Mouse (Mus musculus) adrenal gland, postnatal 25 days (tissue): ENCODE measurements around the gene Tial1. TPM values are rescaled to one million over a fixed set of nuclear protein-coding genes. Genes with fewer than 3 reads are reported as not detected.

Experiments
- DNase-seq: peaks from one replicate; pipeline ENCODE4 v3.0.0; 2021; ENCODE audit warnings: mixed read lengths
- long read RNA-seq: library from polyadenylated mRNA; stranded (forward); transcript quantifications from one replicate; pipeline ENCODE4 v2.0.0, GENCODE M21; 2021
- total RNA-seq: library from RNA; stranded (reverse); gene quantifications from 2 replicates; pipeline ENCODE4 v1.2.3, GENCODE M21; 2021

Tial1 gene
- 123 and 132 TPM in 2 replicates for total RNA-seq
- long read RNA-seq, full-length matches to known transcripts, result 12 of 22 reads
- long read RNA-seq, partial matches to known transcripts, result 6 of 22 reads
- long read RNA-seq, other reads (novel, unspliced or antisense), result 4 of 22 reads

DNA sequence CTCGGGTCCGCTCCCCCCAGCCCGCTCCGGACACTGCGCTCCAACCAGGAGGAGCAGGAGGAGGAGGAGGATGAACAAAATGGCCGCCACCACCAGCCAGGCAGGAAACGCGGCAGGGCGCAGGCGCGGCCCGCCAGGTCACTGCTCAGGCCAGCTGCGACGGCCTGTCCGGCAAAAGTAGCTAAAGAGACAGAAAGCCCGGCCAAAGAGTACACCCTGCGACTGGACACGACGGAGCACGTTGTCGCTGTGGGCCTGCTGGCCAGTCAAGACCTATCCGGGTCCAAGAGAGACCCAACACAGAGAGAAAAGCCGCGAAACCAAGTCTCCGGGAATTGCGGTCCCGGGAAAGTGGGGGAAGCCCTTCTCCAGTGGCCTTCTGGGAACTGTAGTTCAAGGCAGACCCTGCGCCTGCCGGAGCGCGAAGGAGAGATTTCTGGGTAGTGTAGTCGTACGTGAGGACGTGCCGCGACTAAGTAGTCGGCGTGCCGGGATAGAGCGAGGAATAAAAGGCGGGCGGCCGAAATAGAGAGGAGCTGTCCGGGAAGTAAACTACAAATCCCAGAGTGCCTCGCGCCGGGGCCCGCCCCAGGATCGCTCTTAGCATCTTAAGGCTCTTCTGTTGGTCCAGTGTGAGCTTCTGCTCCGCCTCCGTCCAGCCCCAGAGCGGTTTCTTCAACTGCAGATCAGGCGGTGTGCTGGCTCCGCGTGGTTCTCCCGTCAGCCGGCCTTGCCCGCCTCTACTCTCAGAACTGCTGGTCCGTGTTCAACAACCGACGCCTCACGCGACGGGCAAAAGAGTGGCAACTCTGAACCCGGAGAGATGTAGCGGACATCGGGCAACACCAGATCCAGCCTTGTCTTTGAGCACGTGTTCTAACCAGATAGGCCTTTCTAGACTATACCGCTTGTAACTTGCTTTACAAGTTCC, at the start of gene Tial1:
Gene Tial1 (minus strand): TSS at position 433 of the 931 bp plus-strand sequence.
- DNase-seq, result peak; percentile 95

DNA sequence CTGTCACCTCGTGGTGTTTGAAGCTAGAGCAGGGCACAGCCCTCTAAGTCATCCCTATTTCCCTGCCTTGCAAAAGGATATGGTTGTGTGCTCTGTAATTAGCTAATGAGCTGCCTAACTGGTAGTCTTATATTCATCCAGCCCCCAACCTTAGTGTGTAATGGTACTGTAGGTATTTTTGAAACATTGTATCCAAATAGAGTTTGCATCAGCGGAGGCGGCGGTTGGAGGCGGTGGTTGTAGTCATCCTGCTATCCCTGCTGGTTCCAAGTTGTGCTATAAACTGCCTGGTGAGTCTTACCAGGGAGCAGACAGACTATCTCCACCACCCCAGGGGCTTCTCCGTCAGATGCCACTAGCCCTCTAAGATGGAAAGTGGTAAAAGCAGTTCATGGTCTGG, 42.6 kb upstream of the Tial1 start:
- no peak for DNase-seq

DNA sequence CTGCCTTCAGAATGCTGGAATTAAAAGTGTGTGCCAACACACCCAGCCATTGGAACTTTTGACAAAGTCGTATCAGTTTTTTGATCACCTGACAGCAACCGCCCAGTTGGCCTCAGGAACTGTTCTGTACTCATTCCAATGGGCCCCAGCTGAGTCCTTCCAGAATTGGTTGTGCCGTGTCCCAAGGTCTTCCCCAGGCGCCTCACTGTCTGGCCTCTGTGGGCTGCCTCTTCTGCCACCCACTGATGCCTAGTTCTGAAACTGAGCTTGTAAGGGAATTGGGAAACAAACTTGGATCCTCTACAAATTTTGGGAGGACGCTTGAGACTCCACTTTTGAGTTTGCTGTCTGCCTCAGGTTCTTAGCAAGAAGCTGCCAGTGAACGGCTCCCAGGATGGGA, 38.3 kb upstream of the Tial1 start:
- DNase-seq, result peak; percentile 47

DNA sequence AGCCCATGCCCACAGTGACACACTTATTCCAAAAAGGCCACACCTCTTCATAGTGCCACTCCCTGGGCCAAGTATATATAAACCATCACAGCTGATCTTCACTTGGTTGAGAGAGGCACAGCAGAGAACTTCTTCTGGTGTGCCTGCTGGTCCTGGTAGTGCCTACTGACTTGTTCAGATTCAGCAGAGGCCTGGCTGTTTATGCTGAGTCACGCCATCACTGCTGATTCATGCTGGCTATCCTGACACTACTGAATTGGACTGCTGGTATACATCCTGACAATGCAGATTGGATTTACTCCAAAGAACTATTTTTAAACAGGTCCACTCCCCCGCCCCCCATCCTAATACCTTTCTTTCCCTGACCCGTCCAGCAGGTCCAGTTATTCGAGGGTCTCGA, 33.0 kb upstream of the Tial1 start:
- peak; percentile 8 for DNase-seq

DNA sequence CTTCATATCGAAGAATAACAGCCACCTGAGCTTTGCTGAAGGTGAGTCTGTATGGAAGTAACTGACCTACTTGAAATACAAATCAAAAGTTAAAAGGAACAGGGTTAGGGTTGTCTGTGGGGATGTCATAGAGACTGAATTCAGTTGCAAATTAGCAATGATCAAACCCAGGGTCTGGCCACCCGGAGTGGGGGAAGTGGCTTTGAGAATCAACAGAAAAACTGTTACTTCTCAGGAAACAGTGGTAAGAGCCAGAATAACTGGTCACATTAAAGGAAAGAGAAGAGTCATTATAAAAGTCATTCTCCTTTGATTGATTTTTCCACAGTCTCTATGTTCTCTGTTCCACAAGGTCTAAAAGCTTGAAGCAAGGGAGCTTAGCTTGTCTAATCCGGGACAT, 27.5 kb upstream of the Tial1 start:
- no peak for DNase-seq

DNA sequence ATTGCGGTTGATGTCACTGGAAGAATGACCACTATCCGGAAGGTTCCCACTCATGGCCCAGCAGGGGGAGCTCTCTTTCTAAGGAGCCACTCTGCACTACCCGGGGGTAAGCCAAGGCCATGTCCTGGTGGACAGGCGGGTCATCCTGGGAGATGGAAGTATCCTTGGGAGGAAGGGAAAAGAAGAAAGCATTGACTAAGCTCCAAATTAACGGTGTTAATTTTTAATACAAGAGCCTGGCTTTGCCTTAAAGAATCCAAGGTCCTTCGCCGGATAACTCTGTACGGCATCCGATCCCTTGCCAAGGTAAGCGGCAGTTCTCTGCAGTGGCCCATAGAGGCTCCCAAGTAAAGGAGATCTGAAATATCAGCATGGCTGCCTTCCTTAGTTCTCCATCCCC, 12.8 kb upstream of the Tial1 start:
- peak; percentile 83 for DNase-seq

DNA sequence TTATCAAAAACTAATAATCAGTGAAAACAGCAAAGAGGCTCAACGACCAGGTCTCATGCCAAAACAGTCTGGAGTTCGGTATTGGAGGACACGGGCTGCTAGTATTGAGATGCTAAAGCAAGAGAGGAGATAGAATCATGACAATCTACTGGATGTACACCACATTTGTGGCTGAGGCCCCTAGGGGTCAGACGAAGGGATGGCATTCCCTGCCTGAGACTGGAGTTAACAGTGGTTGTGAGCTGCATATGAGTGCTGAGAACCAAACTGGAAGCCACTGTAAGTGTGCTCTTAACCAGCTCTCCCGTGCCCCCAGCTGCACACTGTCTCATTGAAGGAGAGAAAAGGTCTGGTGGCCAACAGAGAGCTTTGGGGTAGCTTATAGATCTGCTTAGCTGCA, 889 bp upstream of the Tial1 start:
- no peak for DNase-seq

DNA sequence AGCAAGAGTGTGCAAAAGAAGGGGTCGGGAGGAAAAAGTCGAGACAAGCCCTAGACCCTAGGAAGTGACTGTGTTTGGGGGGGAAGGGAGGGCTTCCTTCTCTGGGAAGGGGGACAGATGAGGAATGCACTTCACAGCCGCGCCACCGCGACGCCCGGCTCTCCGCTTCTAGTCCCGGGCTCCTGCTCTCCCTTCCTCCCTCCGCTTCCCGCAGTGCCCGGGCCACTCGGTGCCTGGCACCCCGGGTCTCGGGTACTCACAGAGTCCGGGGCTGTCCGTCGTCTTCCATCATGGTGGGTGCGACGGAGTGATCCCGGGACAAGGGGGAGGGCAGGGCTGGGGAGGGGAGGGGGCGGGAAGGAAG, 670 bp downstream of the Tial1 start:
- DNase-seq, result no peak

DNA sequence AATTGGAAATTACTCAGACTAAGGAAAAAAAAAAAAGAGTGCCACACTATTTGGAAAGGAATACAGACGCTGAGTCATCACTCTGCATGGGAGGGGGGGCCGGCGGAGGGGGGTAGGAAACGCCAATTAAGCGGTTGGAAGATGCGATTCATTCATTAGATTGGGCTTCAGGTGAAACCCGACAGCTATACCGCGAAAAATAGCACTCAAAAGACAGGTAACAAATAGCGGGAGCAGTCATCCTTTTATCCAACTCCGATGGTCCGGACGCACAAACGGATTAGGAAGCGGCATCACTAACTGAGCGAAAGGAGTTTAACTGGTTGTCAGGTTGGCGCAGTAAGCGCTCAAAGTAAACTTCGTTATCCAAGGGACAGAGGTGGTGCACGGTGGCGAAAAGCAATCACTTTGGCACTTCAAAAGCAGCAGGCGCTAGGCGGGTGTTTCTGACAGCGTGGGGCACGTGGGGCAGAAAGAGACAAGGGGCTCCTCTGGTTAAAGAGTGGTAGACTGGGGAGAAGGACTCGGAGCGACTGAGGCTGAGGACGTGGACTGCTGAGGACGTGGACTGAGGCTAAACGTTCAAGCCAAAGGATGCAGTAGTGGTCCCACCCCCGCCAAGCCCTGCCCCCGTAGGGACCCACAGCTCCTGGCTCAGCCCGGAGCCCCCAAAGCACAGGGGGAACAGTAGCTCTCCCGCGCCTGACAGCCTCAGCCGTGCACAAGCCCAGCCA, 1.2 kb downstream of the Tial1 start:
- peak; percentile 38 for DNase-seq

DNA sequence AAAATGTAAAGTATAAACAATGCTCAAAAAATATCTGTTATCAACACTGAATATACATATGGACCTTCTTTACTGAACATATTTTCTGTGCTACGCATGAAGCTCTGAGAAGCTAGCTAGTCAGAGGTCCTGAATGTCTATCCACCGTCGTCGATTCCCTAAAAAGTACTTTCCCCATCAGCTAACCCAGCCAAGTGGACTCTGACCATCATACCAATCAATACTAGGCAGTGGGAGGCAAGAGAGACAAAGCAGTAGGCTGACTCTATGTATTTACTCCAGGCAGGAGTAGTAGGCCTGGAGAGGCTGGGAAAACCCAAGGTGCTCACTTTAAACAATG, 1.8 kb downstream of the Tial1 start:
- no peak for DNase-seq

DNA sequence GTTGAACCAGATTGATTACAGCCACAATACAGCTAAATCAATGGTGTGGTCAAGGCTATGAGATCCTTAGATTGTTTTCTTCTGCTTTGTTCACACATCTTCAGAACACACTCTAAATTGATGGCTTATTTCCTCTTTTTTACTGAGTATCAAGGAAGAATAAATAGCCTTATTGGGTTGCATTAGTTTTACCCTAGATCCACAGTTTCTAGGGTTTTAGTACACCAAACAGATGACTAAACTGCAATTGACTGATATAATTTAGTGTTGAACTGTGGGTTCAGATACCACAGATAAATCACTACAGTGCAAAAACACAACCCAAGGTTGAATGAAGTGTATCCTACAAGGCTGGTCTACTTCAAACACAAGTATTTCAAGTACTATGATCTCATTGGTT, 3.5 kb downstream of the Tial1 start:
- DNase-seq, result no peak

DNA sequence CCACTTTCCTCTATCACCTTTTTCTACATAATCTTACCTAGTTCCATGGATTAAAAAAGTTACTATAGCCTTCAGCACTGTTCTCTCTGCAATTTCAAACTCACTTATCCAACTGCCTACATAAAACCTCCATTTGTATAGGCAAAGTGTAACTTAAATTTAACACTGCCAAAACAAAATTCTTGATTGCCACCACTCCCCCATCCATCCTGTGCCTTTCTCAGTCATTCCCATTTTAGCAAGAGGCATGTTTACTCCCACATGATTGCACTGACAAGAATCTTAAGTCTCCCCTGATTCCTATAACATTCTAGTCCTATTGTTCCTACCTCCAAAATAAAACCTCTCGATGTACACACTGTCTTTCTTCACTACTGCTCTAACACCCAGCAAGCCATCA, 8.8 kb downstream of the Tial1 start:
- DNase-seq, result no peak

DNA sequence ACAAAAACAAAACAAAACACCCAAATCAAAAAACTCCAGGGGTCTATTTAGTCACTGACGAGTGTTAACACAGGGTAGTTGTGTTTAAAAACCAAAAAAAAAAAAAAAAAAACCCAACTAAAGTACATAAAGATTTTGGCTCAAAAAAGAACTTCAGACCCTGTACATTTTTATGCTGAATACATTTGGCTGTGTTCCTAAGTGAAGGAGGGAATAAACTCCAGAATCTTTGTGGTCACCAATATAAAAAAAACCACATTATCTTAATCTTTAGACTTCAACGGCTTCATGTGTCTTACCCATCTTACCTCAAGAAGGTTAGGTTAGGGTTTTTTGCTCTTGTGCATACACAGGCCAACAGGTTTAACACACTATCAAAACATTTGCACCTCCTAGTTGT, 20.9 kb downstream of the Tial1 start:
- no peak for DNase-seq

DNA sequence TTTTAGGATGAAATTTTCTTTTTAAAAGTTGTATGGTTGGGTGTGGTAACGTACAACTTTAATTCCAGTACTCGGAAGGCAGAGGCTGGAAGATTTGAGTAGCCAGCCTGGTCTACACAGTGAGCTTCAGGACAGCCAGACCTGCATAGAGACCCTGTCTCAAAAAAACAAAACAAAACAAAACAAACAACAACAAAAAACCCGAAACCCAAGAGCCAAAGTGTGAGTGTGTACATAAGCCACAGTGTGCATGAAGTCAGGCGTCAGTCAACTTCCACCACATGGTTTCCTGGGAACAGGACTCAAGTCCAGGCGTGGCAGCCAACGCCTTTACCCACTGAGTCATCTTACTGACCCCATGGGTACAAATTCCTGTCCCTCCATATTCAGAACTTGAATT, 22.3 kb downstream of the Tial1 start:
- DNase-seq, result no peak

DNA sequence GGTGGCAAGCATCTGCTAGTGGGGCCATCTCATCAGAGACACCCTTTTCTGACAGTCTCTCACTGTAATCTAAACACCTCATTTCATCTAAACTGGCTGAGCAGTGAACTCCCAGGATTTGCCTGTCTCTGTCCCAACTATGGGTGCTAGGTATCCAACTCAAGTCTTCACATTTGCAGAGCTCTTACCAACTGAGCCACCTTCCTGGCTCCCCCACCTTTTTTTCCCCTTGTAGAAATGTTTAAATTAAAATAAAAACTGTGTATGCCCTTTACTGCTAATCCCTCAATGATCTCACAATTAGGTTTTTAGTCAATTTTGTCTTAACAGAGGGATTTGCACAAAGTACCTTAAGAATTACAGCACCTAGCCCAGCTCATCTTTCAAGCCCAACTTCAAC, 23.4 kb downstream of the Tial1 start:
- DNase-seq, result no peak

DNA sequence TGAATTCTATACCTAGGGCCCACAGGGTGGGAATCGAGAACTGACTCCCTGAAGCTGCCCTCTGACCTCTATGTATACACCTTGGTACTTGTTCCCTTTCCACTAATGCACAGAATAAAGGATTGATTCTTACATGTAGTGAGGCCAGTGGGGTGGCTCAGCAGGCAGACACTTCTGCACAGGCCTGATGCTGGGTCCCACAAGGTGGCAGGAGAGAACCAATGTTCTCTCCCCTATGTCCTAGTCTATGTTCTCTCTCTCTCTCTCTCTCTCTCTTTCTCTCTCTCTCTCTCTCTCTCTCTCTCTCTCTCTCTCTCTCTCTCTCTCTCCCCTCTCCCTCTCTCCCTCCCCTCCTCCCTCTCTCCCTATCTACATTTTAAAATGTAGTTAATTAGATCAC, 28.3 kb downstream of the Tial1 start:
- no peak for DNase-seq

DNA sequence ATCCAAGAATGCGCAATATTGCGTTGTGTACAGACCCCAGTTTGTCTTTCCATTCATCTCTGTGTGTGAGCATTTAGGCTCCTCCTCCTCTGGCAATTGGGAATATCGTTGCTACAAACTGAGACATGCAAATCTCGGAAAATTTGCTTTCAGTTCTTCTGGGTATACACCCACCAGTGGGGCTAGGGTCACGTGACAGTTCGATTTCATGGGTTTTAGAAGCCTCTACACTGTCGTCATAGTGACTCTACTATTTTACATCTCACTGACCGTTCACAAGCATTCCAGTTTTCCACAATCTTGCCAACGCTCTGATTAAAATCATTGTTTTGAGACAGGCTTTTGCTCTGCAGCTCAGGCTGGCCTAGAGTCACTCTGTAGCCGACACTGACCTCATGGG, 28.9 kb downstream of the Tial1 start:
- DNase-seq, result no peak

DNA sequence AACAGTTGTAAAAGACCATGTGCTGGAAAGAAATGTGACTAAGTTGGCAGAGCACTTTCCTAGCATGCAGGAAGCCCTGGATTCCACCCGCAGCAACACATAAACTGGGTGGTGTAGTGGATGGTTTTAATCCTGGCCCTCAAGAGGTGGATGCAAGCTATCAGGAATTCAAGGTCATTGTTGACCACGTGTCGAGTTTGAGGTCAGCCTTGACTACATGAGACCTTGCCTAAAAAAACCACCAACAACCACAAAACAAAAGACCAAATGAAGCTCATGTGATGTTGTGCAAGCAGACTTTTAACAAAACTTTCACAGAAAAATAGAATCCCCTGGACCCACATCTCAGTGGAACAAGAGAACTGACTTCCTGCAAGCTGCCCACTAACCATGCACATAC, 39.0 kb downstream of the Tial1 start:
- DNase-seq, result no peak

DNA sequence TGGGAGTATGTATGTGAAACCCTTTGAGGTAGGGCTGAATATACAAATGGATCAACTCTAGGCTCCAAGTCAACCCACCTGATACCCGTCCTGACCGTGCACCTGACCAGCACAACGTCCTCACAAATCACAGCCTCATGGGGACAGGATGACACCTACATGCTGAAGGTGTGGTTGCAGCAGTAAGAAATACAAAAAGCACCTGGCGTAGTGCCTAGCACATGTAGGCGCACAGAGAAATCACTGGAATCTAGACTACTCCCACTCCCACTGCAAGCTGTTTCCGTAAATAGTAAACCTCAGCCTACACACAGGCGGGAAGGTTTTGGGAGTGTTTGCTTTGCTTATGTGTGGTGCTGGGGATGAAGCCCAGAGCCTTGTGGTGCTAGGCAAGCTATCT, 39.8 kb downstream of the Tial1 start:
- no peak for DNase-seq

DNA sequence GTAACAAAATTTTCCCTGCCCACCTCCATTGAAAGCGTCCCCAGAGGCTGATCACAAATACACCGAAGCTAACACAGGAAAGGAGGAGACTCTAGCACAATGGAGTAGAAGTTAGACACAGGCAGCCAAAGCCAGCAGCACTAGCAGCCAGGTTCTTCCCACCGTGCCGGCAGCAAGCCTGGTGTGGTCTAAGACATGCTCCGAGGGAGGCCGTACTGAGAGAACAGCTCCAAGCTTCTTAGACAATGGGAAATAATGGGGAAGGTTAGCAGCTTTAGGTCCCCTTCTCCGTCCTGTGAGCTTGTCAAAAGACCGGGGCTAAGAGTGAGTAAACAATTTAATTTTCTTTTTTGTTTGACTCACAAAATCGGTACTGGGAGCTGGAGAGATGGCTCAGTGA, 41.8 kb downstream of the Tial1 start:
- DNase-seq, result no peak

DNA sequence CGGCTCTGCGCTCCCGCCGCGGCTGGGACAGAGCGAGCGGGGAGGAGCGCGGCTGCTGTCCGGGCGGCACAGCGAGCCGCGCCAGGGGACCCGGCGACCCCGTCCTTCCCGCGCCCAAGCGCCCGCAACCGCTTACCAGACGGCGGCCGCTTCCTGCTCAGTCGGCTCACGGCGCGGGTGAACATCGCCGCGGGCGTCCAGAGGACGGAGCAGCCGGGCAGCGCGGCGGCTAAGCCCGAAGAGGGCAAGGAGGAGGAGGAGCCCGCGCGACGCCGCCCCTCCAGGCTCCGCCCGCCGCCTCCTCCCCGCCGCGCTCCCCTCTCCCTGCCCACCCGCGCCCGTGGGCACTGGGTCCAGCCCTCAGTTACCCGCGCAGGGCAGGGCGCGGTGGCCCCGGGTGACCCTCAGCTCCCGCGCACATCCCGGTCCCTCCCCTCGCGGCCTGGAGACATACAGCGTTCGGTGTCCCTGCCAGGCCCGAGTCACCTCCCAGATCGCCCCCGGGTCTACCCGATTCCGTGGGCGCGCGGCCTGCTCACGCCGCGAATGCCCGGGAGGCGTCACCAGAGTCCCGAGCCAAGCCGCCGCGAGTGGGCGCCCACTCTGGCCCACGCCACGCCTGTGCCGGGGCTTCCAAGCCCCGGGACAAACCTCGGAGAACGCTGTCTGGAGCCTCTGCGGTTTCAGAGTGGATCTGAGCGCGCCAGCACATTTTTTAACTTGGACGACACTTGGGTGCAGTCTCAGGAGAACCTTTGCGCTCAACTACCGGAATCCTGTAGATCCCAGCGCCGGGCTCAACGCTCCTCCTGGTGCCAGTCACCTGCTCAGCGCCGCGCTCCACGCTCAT, 43.4 kb downstream of the Tial1 start, which contains the start of gene Rgs10:
Gene Rgs10 (minus strand): TSS at position 829 of the 850 bp plus-strand sequence.
- DNase-seq, result peak; percentile 75

DNA sequence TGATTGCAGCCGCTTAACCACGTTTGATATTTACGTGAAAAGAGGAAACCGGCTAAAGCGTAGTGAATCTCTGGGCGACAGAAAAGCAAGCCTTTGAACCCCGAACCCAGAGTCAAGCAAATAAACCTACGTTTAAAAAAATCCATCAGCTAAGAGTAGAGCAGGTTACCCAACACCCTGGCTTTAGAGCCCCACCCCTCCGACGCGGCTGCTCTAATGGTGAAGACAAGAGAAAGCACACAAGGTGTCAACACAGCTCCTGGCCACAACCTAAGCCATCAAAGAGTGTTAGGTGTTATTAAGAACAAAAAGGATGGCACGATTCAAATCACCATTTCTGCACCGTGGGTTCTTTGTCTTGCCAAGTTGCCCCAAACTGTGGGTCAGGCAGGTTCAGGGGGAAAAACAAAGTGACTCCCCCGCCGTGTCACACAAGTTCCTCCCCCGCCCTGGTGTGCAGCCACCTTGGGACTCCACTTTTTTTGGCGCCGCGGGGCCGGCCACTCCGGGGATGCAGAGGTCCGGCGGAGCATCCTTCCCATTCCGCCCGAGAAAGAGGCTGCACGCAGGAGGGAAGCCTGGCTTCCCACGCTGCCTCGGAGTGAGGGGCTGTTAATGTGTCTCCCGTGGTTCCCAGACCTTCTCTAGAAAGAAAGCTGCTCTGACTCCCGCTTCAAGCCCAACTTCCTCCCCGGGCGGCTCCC, 44.1 kb downstream of the Tial1 start:
- no peak for DNase-seq
